Mouse (Mus musculus) midbrain, embryonic 10.5 days (tissue): ENCODE measurements at regions not wholly inside any gene's neighbourhood (a gene's known extent, or its start where the extent isn't known, plus 50 kb on each side); places are given as distances from the start of the nearest gene placed in this dataset.

ENCODE experiments used
- DNase-seq: peaks from one replicate; pipeline ENCODE4 v3.0.0-alpha.2; 2017; ENCODE audit warnings: low spot score
- H3K27ac ChIP-seq: fragments of 300-500 bp; sonication (generic); replicated peaks from 2 replicates; pipeline ENCODE4 v1.5.1; 2016; ENCODE audit warnings: mild to moderate bottlenecking
- H3K27me3 ChIP-seq: fragments of 300-500 bp; sonication (generic); 2 replicates; pipeline ENCODE4 v1.6.1; 2016; ENCODE audit warnings: low read depth, mild to moderate bottlenecking; ENCODE audit not compliant: poor library complexity, severe bottlenecking
- H3K36me3 ChIP-seq: fragments of 300-500 bp; sonication (generic); 2 replicates; pipeline ENCODE4 v1.6.1; 2016; ENCODE audit warnings: mild to moderate bottlenecking, moderate library complexity
- H3K4me1 ChIP-seq: fragments of 300-500 bp; sonication (generic); 2 replicates; pipeline ENCODE4 v1.6.1; 2016
- H3K4me3 ChIP-seq: fragments of 300-500 bp; sonication (generic); 2 replicates; pipeline ENCODE4 v1.5.1; 2016; ENCODE audit warnings: mild to moderate bottlenecking, moderate library complexity
- H3K9me3 ChIP-seq: fragments of 300-500 bp; sonication (generic); replicated peaks from 2 replicates; pipeline ENCODE4 v1.6.1; 2016; ENCODE audit warnings: mild to moderate bottlenecking
- WGBS: fragments of 180-500 bp; shearing (Covaris S2); methylation state at CpG from one replicate; pipeline ENCODE4 v1.1.7; 2016; 5-methylcytosine and 5-hydroxymethylcytosine counted together

DNA sequence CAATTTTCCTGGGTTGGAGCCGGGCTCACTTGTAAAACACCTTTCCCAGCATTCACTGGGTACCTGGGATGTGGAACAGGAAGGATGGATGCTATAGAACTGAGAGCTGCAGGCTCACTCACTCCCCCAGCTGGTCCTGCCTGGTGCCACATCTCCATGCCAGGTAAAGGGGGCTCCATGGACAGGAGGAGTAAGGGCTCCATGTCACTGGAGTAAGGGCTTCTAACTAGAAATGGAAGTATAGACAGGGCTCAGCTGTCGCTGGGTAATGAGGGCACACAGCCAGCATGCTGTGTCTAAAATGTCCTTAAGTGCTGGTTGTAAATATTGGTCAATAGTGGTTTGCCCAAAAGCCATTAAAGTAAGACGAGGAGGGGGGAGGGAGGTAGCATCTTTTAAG, 99.4 kb upstream of the Gpr12 start:
- WGBS, result 71% methylated on average over 3 of the region's 3 CpGs
- Histone ChIP-seq H3K36me3 (no peaks in the 10 kb centered on the region), H3K4me3 (no peak overlapping the region), H3K9me3 (no peaks in the 10 kb centered on the region), H3K27me3 (peaks cover 49% of the 10 kb centered on the region), H3K4me1 (peaks cover 22% of the 10 kb centered on the region), H3K27ac (no peak overlapping the region)
- no peak for DNase-seq

- no peak overlapping the region; the same call in 1 of the 2 replicates for H3K27ac ChIP-seq
- H3K27me3 ChIP-seq, result peaks cover 56% of the 10 kb centered on the region
- H3K4me1 ChIP-seq, result peaks cover 31% of the 10 kb centered on the region
- 77% methylated on average over 7 of the region's 8 CpGs for WGBS
- no peaks in the 10 kb centered on the region for H3K9me3 ChIP-seq
- no peak overlapping the region for H3K4me3 ChIP-seq
- H3K36me3 ChIP-seq, result no peaks in the 10 kb centered on the region
- no peak for DNase-seq
These were observed 98.5 kb upstream of the Gpr12 start for GRCm38 (mm10) chr5:146683554-146683953.

- Histone ChIP-seq H3K27me3 (peaks cover 56% of the 10 kb centered on the region), H3K27ac (no peak overlapping the region), H3K4me1 (peaks cover 36% of the 10 kb centered on the region), H3K9me3 (no peaks in the 10 kb centered on the region), H3K4me3 (no peak overlapping the region), H3K36me3 (no peaks in the 10 kb centered on the region)
- DNase-seq, result no peak
- 72% methylated on average over 5 of the region's 5 CpGs for WGBS
These were observed 97.9 kb upstream of the Gpr12 start for GRCm38 (mm10) chr5:146682893-146683292.

DNA sequence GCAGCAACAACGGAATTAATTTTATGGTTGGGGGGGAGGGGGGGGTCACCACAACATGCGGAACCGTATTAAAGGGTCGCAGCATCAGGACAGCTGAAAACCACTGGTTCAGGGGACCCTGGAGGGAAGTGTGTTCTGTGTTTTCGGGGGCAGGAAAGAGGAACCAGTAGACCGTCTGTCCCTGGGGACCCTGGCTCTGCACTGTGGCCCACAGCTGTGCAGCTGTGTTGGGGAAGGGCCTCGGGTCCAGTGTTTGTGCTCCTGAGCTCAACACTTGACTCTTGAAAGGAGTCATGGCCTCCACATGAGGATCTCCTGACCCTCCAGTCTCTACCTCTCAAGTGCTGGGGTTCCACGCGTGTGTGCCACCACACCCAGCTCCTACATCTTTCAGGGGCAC, 96.5 kb upstream of the Gpr12 start:
- peaks cover 46% of the 10 kb centered on the region for H3K4me1 ChIP-seq
- no peak overlapping the region for H3K4me3 ChIP-seq
- H3K9me3 ChIP-seq, result no peaks in the 10 kb centered on the region
- WGBS, result 86% methylated on average over 9 of the region's 9 CpGs
- H3K36me3 ChIP-seq, result no peaks in the 10 kb centered on the region
- no peak overlapping the region for H3K27ac ChIP-seq
- peaks cover 64% of the 10 kb centered on the region for H3K27me3 ChIP-seq
- DNase-seq, result no peak

DNA sequence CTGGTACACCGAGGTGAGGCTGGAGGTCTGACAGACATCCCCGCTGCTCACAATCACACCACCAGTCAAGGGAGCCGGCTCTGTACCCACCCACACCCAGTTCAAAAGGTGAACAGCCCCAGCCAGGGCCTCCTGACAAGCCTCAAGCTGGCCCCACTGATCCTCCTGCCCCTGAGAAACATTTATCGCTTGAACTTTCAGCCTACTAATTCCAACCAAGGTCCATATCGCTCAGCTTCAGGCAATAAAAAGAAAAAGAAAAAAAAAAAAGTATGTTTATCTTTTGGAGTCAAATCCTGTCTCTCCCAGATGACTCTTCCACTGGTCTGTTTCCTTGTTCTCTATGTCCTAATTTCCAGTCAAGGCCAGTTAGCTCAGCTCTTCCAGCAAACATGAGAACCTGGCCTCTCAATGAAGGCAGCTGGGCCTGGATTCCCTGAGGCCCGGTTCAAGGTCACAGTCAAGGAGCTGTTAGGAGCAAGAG, 94.2 kb upstream of the Gpr12 start:
- 78% methylated on average over 6 of the region's 6 CpGs for WGBS
- Histone ChIP-seq H3K27me3 (peaks cover 60% of the 10 kb centered on the region), H3K36me3 (no peaks in the 10 kb centered on the region), H3K4me3 (no peak overlapping the region), H3K4me1 (peaks cover 52% of the 10 kb centered on the region), H3K27ac (no peak overlapping the region), H3K9me3 (no peaks in the 10 kb centered on the region)
- DNase-seq, result no peak

GRCm38 (mm10) chr5:146678775-146679170, 93.7 kb upstream of the Gpr12 start:
- no peaks in the 10 kb centered on the region for H3K9me3 ChIP-seq
- no peak overlapping the region for H3K4me3 ChIP-seq
- no peaks in the 10 kb centered on the region for H3K36me3 ChIP-seq
- H3K27ac ChIP-seq, result no peak overlapping the region
- H3K27me3 ChIP-seq, result peaks cover 64% of the 10 kb centered on the region
- peaks cover 47% of the 10 kb centered on the region for H3K4me1 ChIP-seq
- WGBS, result 83% methylated on average over 10 of the region's 10 CpGs
- no peak for DNase-seq

GRCm38 (mm10) chr5:146678049-146678774, 93.2 kb upstream of the Gpr12 start:
- H3K4me3 ChIP-seq, result no peak overlapping the region
- H3K27ac ChIP-seq, result no peak overlapping the region
- no peaks in the 10 kb centered on the region for H3K9me3 ChIP-seq
- 45% methylated on average over 13 of the region's 13 CpGs for WGBS
- peak; percentile 30 for DNase-seq
- peaks cover 42% of the 10 kb centered on the region for H3K4me1 ChIP-seq
- peaks cover 60% of the 10 kb centered on the region for H3K27me3 ChIP-seq
- H3K36me3 ChIP-seq, result no peaks in the 10 kb centered on the region

DNA sequence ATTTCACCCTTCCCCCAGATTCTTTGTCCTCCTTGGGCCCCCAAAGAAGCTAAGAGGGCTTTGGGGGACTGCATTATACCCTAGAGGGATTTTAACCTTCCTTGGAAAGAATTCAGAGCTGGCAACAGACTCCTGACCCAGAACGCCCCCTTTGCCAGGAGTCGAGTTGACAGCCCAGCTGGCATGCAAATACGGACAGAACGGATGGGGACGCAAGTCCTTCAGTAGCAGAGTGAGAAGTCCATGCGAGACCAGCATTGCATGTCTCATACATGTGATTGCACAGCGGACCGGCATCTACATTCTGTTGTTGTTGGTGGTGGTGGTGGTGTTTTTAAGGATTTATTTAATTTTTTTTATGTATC, 92.1 kb upstream of the Gpr12 start:
- H3K9me3 ChIP-seq, result no peaks in the 10 kb centered on the region
- H3K4me3 ChIP-seq, result no peak overlapping the region
- no peaks in the 10 kb centered on the region for H3K36me3 ChIP-seq
- 56% methylated on average over 8 of the region's 8 CpGs for WGBS
- no peak for DNase-seq
- peaks cover 38% of the 10 kb centered on the region for H3K4me1 ChIP-seq
- H3K27ac ChIP-seq, result no peak overlapping the region
- peaks cover 58% of the 10 kb centered on the region for H3K27me3 ChIP-seq

DNA sequence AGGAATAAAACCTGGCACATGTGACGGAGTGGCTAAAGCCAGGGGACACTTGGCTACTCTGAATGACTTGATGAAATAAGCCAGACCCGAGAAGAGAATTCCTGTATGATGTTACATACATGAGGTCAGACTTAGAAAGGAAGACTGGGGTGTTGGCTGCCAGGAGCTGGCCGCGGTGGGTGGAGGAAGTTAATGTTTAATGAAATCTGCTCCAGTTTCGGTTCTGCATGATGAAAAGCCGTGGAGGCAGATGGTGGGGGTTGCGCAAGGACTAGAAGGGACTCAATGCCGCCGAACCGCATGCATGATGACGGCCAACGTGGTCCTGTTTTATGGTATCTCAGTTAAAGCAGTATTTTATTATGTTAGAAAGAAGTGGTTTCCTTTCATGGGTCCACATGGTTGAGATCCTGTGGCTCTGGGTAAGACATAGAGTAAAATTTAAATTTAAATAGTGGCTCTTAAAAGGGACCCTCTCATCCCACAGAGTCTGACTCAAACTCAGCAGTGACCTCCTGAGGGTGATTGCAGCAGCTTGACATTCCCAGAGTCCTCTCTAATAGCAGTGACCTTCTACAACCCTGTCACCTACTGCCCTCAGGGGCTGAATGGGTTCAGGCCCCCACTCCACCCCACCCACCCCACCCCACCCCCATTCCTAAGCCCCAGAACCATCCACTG, 91.6 kb upstream of the Gpr12 start:
- no peak overlapping the region for H3K27ac ChIP-seq

GRCm38 (mm10) chr5:146675887-146676277, 90.8 kb upstream of the Gpr12 start:
- H3K4me1 ChIP-seq, result peaks cover 38% of the 10 kb centered on the region
- H3K27me3 ChIP-seq, result peaks cover 46% of the 10 kb centered on the region
- H3K9me3 ChIP-seq, result no peaks in the 10 kb centered on the region
- no peak overlapping the region for H3K27ac ChIP-seq
- no peak overlapping the region for H3K4me3 ChIP-seq
- 95% methylated on average over 4 of the region's 4 CpGs for WGBS
- no peak for DNase-seq
- no peaks in the 10 kb centered on the region for H3K36me3 ChIP-seq

More for the DNA sequence above, 91.6 kb upstream of the Gpr12 start:
- peaks cover 53% of the 10 kb centered on the region for H3K27me3 ChIP-seq
- H3K9me3 ChIP-seq, result no peaks in the 10 kb centered on the region
- DNase-seq, result no peak
- WGBS, result 89% methylated on average over 12 of the region's 12 CpGs
- no peaks in the 10 kb centered on the region for H3K36me3 ChIP-seq
- peaks cover 38% of the 10 kb centered on the region for H3K4me1 ChIP-seq
- no peak overlapping the region for H3K4me3 ChIP-seq

GRCm38 (mm10) chr5:146675006-146675886, 90.2 kb upstream of the Gpr12 start:
- no peaks in the 10 kb centered on the region for H3K36me3 ChIP-seq
- H3K27me3 ChIP-seq, result peaks cover 39% of the 10 kb centered on the region
- no peak overlapping the region for H3K4me3 ChIP-seq
- H3K9me3 ChIP-seq, result no peaks in the 10 kb centered on the region
- peaks cover 38% of the 10 kb centered on the region for H3K4me1 ChIP-seq
- DNase-seq, result peak; percentile 68
- no peak overlapping the region for H3K27ac ChIP-seq
- WGBS, result 30% methylated on average over 19 of the region's 19 CpGs

- no peak overlapping the region for H3K4me3 ChIP-seq
- DNase-seq, result no peak
- H3K9me3 ChIP-seq, result no peaks in the 10 kb centered on the region
- H3K27ac ChIP-seq, result no peak overlapping the region
- no peaks in the 10 kb centered on the region for H3K36me3 ChIP-seq
- H3K4me1 ChIP-seq, result no peaks in the 10 kb centered on the region
- no peaks in the 10 kb centered on the region for H3K27me3 ChIP-seq
- WGBS, result 82% methylated on average over 8 of the region's 8 CpGs
These were observed 76.7 kb upstream of the Gpr12 start for GRCm38 (mm10) chr5:146661751-146662150.
